Mouse (Mus musculus): ENCODE results near the gene Macf1. TPM values are rescaled to one million over a fixed set of nuclear protein-coding genes. Genes with fewer than 3 reads are reported as not detected.
A peak's percentile ranks its signal among the peaks of the same experiment; 100 is the strongest.

Gene Macf1
- 100 to 1,000 TPM; 194 to 241 TPM for total RNA-seq (2021)

- DNase-seq (ENCODE audit: extremely low spot score in 1 of 2, low spot score in 1 of 2), result no peak
These were observed at the start of gene Macf1 for GRCm38 (mm10) chr4:123684260-123684659. TSS of gene Macf1 (minus strand) at chr4:123684360.

- no peak for DNase-seq (ENCODE audit: extremely low spot score in 1 of 2, low spot score in 1 of 2)
These were observed 49.4 kb upstream of the Macf1 start for GRCm38 (mm10) chr4:123733532-123733931.

GRCm38 (mm10) chr4:123732921-123733320 lies 48.8 kb upstream of the Macf1 start:
- DNase-seq (ENCODE audit: extremely low spot score in 1 of 2, low spot score in 1 of 2), result no peak

- DNase-seq (ENCODE audit: extremely low spot score in 1 of 2, low spot score in 1 of 2), result no peak
These were observed 48.2 kb upstream of the Macf1 start for GRCm38 (mm10) chr4:123732163-123732910.

- no peak for DNase-seq (ENCODE audit: extremely low spot score in 1 of 2, low spot score in 1 of 2)
These were observed 37.6 kb upstream of the Macf1 start for GRCm38 (mm10) chr4:123721761-123722160.

DNA sequence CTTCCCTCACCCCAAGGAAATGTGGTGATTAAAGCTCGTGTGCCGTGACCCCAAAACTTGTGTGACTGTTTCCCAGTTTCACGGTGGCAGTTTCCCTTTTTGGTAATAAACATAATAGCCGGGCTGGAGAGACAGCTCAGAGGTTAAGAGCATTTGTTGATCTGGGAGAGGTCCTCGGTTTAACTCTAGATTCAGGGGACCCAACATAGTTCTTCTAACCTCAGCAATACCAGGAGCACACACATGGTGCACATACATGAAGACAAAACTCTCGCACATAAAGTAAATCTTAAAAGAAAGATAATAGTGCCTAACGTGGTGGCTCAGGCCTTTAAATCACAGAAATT lies 34.2 kb upstream of the Macf1 start:
- DNase-seq (ENCODE audit: extremely low spot score in 1 of 2, low spot score in 1 of 2), result no peak

DNA sequence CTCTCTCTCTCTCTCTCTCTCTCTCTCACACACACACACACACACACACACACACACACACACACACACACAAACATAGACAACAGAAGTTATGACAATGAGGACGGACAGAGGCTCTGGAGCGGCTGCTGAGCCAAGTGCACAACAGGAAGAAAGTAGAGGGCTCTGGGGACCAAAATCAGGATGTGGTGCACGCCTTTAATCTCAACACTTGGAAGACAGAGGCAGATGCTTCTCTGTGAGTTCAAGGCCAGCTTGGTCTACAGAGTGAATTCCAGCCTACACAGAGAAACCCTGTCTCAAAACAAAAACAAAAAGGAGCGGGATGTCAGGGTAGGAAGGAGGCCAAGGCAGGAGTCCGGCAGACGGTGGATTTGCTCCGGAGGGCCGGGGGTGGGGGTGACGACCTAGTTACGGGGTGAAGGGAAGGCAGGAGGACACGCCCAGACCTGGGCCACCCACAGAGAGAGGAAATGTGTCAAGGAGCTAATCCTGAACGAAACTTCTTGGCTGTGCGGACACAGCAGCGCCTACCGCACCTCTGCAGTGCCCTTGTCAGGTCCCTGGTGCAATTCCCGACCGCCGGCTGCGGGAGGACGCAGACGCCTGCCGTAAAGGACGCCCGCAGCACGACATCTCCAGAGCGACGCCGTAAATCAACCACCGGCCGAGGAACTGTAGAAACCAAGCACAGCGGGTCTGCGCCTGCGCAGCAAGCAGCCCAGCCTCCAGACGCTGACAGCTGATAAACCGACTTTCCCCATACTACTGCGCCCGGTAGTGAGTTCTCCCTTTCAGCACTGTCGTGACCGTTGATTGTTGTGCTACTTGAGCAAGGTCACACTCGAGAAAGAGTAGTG lies 33.6 kb upstream of the Macf1 start, which contains the start of gene Ndufs5:
TSS of gene Ndufs5 (minus strand) at position 629 of the 860 bp plus-strand sequence.
- DNase-seq (ENCODE audit: extremely low spot score in 1 of 2, low spot score in 1 of 2), result peak; percentile 88 to 97

DNA sequence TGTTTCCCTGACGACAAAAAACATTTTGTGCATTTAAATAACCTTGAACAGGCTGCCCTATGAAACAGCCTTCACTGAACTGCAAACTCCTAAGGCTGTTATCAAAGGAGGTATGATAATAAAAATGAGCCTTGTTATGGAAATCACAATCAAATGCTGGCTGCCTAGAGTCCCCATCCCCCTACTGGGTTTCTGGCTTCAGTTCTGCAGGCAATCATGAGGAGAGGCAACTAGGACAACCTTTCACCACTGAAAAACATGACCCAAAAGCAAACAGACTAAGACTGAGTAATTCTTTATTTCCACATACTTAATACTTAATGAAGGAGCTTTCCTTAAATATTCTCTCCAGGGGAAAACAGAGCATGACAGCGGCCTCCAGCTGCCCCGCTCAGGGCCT lies 28.3 kb upstream of the Macf1 start:
- DNase-seq (ENCODE audit: extremely low spot score in 1 of 2, low spot score in 1 of 2), result no peak

GRCm38 (mm10) chr4:123707340-123707739 lies 23.2 kb upstream of the Macf1 start:
- no peak for DNase-seq (ENCODE audit: extremely low spot score in 1 of 2, low spot score in 1 of 2)

GRCm38 (mm10) chr4:123705340-123705739 lies 21.2 kb upstream of the Macf1 start:
- no peak for DNase-seq (ENCODE audit: extremely low spot score in 1 of 2, low spot score in 1 of 2)

- DNase-seq (ENCODE audit: extremely low spot score in 1 of 2, low spot score in 1 of 2), result no peak
These were observed 9.2 kb upstream of the Macf1 start for GRCm38 (mm10) chr4:123693384-123693783.

GRCm38 (mm10) chr4:123692071-123692470 lies 7.9 kb upstream of the Macf1 start:
- DNase-seq (ENCODE audit: extremely low spot score in 1 of 2, low spot score in 1 of 2), result no peak

GRCm38 (mm10) chr4:123690311-123690710 lies 6.2 kb upstream of the Macf1 start:
- DNase-seq (ENCODE audit: extremely low spot score in 1 of 2, low spot score in 1 of 2), result no peak

DNA sequence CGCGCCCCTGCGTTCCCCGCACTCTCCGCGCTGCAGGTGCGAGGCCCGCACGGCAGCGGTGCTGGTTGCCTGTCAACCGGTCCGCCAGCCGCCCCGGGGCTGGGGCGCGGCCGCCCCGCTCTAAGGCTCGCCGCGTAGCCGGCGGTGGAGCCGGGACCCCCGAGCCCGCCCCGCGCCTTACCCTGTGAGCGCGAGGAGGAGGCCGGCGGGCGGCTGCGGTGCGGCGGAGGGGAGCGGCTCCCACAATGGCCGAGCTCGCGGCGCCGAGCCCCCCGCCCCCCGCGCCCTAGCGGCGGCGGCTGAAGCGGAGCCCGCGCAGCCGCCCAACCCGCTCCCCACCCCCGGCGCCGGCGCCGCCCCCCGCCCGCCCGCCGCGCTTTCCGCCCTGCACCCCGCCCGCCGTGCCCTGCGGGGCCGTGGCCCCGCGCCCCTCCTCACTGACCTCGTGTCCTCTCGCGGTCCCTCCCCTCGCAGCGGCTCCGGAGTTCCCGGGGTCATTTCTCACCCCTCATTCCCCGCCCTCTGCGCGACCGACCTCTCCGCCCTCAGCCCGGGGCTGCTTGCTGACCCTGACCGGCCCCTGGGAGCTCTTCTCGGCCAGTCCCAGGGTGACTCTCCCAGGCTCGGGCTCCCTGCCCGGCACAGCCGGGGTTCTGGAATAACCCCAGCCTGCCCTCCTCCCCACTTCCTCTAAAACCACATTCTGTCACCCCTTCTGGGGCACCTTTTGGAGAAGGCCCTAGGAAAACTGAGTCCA lies 3.0 kb upstream of the Macf1 start:
- peak in 1 of 2 experiments; percentile 39 for DNase-seq (ENCODE audit: extremely low spot score in 1 of 2, low spot score in 1 of 2)

GRCm38 (mm10) chr4:123686368-123687024 lies 2.3 kb upstream of the Macf1 start:
- DNase-seq (ENCODE audit: extremely low spot score in 1 of 2, low spot score in 1 of 2), result no peak

DNA sequence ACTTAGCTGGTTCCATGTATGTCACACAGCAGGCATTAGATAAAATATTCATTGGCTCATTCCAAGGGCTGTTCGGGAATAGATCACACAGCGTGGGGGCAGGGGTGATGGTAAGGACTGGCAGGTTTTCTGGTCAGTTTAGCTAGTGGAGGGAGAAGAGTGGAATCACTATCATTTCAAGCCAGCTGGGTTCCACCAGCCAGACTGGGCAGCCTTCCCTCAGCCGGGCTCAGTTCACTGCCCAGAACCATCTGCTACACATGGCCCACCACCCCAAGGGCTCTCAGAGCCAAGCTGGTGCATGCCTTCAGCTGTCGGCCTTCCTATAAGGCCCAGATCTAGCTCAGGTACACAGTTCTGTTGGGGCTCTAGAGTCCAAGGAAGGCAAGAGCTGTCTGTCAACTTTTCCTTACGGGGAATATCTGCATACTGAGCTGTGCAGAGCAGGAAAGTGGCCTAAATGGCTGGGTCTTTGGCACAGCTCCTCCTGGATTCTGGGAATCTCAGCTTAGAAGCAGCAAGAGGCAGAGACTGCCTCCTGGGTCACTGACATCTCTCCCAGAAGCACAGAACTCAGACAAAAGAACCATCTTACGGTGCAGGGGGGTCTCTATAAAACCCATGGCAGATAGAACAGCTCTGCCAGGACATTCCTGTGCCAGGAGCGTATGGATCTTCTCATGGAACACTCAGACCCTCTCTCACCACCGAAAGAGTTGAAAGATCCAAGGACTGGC lies 1.5 kb upstream of the Macf1 start:
- no peak for DNase-seq (ENCODE audit: extremely low spot score in 1 of 2, low spot score in 1 of 2)

GRCm38 (mm10) chr4:123685046-123685445 lies 886 bp upstream of the Macf1 start:
- DNase-seq (ENCODE audit: extremely low spot score in 1 of 2, low spot score in 1 of 2), result no peak

- no peak for DNase-seq (ENCODE audit: extremely low spot score in 1 of 2, low spot score in 1 of 2)
These were observed 1.9 kb downstream of the Macf1 start for GRCm38 (mm10) chr4:123682291-123682690.

DNA sequence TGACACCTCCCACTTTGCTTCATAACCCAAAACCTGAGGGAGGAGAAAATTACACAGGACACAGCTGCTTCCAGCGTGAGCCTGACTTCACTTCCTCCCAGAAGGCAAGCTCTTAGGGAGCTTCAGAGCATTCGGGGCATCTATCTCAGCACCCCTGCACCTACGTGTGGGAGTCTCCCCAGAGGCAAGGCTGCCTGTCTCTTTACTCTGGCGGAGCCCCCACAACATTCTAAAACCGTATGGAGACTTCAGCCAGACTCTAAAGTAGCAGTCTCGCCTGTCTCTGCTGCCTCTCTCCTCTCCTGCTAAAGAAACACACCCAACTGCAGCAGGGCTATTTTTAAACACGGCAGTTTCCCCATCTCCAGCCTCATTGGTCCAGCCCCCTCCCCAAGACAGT lies 3.2 kb downstream of the Macf1 start:
- no peak for DNase-seq (ENCODE audit: extremely low spot score in 1 of 2, low spot score in 1 of 2)

All from layer of hippocampus, postnatal 25 days (tissue).